Mouse (Mus musculus): ENCODE measurements at regions not wholly inside any gene's neighbourhood (a gene's known extent, or its start where the extent isn't known, plus 50 kb on each side); places are given as distances from the start of the nearest gene placed in this dataset.
"Not testable (repeated sequence)": the region's sequence is repeated elsewhere in the genome, so short reads cannot be mapped to it uniquely, and the experiment has no call there.

GRCm38 (mm10) chr12:119527760-119528159, 213.7 kb downstream of the Macc1 start:
- DNase-seq = no peak

- not testable (repeated sequence) for DNase-seq
Observed at GRCm38 (mm10) chr12:119548376-119548775, 234.3 kb downstream of the Macc1 start.

GRCm38 (mm10) chr12:119576690-119577089, 262.6 kb downstream of the Macc1 start:
- DNase-seq = peak; percentile 22

- DNase-seq = no peak
Observed at GRCm38 (mm10) chr12:119577280-119577679, 263.2 kb downstream of the Macc1 start.

GRCm38 (mm10) chr12:119601361-119601760, 287.3 kb downstream of the Macc1 start:
- no peak for DNase-seq

- DNase-seq = no peak
Observed at GRCm38 (mm10) chr12:119624238-119624637, 310.2 kb downstream of the Macc1 start.

GRCm38 (mm10) chr12:119655366-119655765, 290.3 kb upstream of the Tmem196 start:
- peak; percentile 6 for DNase-seq
